Mouse (Mus musculus) stomach, embryonic 15.5 days (tissue): ENCODE data around the gene E130114P18Rik. TPM values are rescaled to one million over a fixed set of nuclear protein-coding genes. Genes with fewer than 3 reads are reported as not detected.

ENCODE experiments used
- ATAC-seq: fragments of 200-750 bp; cut with Nextera tagmentation; 2 replicates; pipeline ENCODE4 v1.8.0; 2017; ENCODE audit warnings: low read depth, moderate number of reproducible peaks, moderate TSS enrichment; ENCODE audit not compliant: insufficient read depth, low FRiP score
- H3K27ac ChIP-seq: fragments of 300-500 bp; sonication (generic); 2 replicates; pipeline ENCODE4 v1.5.1; 2015; ENCODE audit warnings: mild to moderate bottlenecking, inconsistent platforms
- H3K27me3 ChIP-seq: fragments of 300-500 bp; sonication (generic); replicated peaks from 2 replicates; pipeline ENCODE4 v1.6.1; 2015; ENCODE audit warnings: inconsistent platforms
- H3K36me3 ChIP-seq: fragments of 300-500 bp; sonication (generic); 2 replicates; pipeline ENCODE4 v1.6.1; 2015; ENCODE audit warnings: inconsistent platforms
- H3K4me1 ChIP-seq: fragments of 300-500 bp; sonication (generic); 2 replicates; pipeline ENCODE4 v1.6.1; 2015; ENCODE audit warnings: inconsistent platforms
- H3K4me2 ChIP-seq: fragments of 300-500 bp; sonication (generic); 2 replicates; pipeline ENCODE4 v1.6.1; 2015; ENCODE audit warnings: mild to moderate bottlenecking, inconsistent platforms
- H3K4me3 ChIP-seq: fragments of 300-500 bp; sonication (generic); replicated peaks from 2 replicates; pipeline ENCODE4 v1.5.1; 2015; ENCODE audit warnings: inconsistent platforms
- H3K9ac ChIP-seq: fragments of 300-500 bp; sonication (generic); 2 replicates; pipeline ENCODE4 v1.6.1; 2015; ENCODE audit warnings: inconsistent platforms
- H3K9me3 ChIP-seq: fragments of 300-500 bp; sonication (generic); 2 replicates; pipeline ENCODE4 v1.6.1; 2016; ENCODE audit warnings: inconsistent platforms
- WGBS: fragments of 180-500 bp; shearing (Covaris S2); methylation state at CpG from one replicate; pipeline ENCODE4 v1.1.7; 2015; 5-methylcytosine and 5-hydroxymethylcytosine counted together
- polyA plus RNA-seq: library from polyadenylated mRNA; unstranded; fragments of >200 nt; fragmentation: Nextera tagmentation; extraction: Ambion mirVana; gene quantifications from 2 replicates; pipeline ENCODE4 v1.2.1, GENCODE M21; 2015

Gene E130114P18Rik
- polyA plus RNA-seq, 1 experiment from 2014 or later = 2.9 TPM

- Histone ChIP-seq H3K9ac (no peak overlapping the region), H3K4me3 (peak overlapping the region; percentile 55; the same call in 1 of the 2 replicates), H3K9me3 (no peaks in the 10 kb centered on the region), H3K27me3 (0 out of 2 replicates have a peak, but pooled peaks cover 5% of the 10 kb centered on the region), H3K27ac (no peak overlapping the region), H3K36me3 (no peaks in the 10 kb centered on the region), H3K4me1 (0 out of 2 replicates have a peak, but pooled peaks cover 7% of the 10 kb centered on the region), H3K4me2 (peak overlapping the region; percentile 77; the same call in 1 of the 2 replicates)
- no peak for ATAC-seq
- WGBS = 66% methylated on average over 3 of the region's 3 CpGs
Observed at GRCm38 (mm10) chr4:97758661-97759060, 19.2 kb downstream of the E130114P18Rik start.

DNA sequence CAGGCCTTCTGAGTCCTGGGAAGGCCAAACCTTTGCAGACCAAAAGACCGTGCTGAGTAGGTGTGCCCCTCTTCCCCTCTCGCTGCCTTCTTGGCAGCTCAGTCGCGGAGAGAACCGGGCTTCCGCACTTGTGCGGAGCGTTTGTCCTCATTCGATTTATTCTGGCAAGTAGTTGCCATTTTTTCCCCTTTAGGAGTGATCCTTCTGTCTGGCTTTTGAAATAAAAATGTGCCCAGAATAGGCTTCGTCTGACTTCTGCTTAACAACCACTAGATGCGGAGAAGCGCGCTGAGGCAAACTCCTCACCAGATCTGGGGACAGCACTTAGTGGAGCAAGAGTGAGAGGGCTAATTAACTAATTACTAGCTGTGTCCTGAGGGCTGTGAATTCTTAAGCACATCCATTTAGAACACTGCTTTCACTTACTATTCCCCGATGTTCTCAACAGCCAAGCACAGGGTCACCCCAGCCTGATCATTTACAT is 19.9 kb downstream of the E130114P18Rik start:
- Histone ChIP-seq H3K27me3 (0 out of 2 replicates have a peak, but pooled peaks cover 5% of the 10 kb centered on the region), H3K9me3 (no peaks in the 10 kb centered on the region), H3K27ac (peak overlapping the region; percentile 82), H3K36me3 (no peaks in the 10 kb centered on the region), H3K4me3 (peak overlapping the region; percentile 55), H3K4me2 (peak overlapping the region; percentile 77), H3K9ac (peak overlapping the region; percentile 48), H3K4me1 (0 out of 2 replicates have a peak, but pooled peaks cover 7% of the 10 kb centered on the region)
- ATAC-seq = no peak
- WGBS = 2% methylated on average over 14 of the region's 14 CpGs

DNA sequence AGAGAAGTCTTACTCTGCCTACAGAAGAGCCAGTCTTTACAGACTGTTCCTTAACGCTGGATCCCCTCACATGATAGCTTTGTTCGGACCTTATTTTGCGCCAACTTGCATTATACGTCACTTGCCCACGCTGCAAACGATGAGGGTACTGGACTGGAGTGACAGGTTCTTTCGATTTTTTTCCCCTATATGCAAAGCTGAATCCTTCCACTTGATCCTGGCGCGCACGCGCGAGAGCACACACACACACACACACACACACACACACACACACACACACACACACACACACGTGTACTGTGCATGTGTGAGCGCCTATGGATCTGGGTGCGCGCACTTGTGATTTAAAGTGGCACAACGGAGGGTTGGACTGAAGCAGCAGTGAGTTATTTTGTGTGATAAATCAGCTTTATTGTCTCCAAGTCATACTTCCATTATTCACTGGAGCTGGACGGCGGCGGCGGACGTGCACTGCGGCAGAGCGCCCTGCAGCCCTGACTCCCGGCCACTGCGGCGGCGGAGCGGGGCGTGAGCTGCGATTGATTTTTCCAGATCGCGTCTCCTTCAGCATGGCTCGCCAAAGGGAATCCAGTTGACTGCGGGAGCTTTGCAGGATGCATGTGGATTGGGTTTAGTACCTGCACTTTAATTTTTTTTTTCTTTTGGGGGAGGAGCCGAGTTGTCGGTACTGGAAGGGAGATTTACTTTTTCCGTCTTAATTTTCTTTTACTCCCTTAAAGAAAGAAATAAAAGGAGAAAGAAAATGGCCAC is 20.5 kb downstream of the E130114P18Rik start:
- H3K4me1 ChIP-seq = 0 out of 2 replicates have a peak, but pooled peaks cover 7% of the 10 kb centered on the region
- H3K9me3 ChIP-seq = no peaks in the 10 kb centered on the region
- under 1% methylated on average over 38 of the region's 38 CpGs for WGBS
- H3K36me3 ChIP-seq = no peaks in the 10 kb centered on the region
- peak overlapping the region; percentile 48 for H3K9ac ChIP-seq
- H3K4me2 ChIP-seq = peak overlapping the region; percentile 77
- H3K4me3 ChIP-seq = peak overlapping the region; percentile 55
- H3K27me3 ChIP-seq = 0 out of 2 replicates have a peak, but pooled peaks cover 5% of the 10 kb centered on the region
- H3K27ac ChIP-seq = peak overlapping the region; percentile 82
- ATAC-seq = peak; percentile 80

DNA sequence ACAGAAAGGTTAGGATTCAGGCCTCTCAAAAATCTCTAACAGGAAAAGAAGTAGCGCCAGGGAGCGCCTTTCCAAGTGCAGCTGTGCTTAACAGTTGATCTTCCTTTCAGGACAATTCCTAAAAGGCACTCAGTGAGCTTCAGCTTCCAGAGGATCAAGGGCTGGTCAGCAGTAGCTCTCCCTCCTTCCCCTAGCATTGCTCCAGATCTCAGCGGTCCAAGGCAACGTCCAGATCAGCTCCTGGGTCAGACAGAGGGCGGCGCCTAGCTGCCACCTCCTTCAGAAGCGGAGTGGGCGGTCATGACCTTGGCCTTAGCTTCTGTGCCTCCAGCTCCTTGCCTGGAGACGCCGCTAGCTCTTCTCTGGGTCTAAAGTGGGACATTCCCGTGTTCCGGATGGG is 23.6 kb downstream of the E130114P18Rik start:
- H3K4me1 ChIP-seq = 0 out of 2 replicates have a peak, but pooled peaks cover 12% of the 10 kb centered on the region
- no peak overlapping the region for H3K4me3 ChIP-seq
- H3K4me2 ChIP-seq = no peak overlapping the region
- H3K27me3 ChIP-seq = 0 out of 2 replicates have a peak, but pooled peaks cover 5% of the 10 kb centered on the region
- no peak overlapping the region for H3K9ac ChIP-seq
- H3K36me3 ChIP-seq = no peaks in the 10 kb centered on the region
- 43% methylated on average over 12 of the region's 12 CpGs for WGBS
- no peak for ATAC-seq
- H3K27ac ChIP-seq = no peak overlapping the region
- H3K9me3 ChIP-seq = no peaks in the 10 kb centered on the region

DNA sequence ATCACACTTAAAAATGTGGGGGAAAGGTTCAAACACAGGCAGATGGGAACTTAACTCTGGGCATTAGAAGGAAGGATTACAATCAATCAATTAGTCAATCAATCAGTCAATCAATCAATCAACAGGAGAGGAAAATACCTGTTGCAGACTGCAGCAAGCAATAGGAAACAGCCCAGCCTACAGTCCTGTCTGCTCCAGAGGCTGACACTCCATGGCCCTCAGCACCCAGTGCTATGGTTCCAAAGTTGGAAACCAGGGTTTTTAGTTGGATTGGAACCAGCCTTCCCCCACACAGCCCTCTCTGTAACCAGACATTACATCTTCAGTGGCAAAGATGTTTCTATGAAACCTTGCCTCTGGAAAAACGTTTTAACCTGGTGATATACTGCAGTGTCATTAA is 24.4 kb downstream of the E130114P18Rik start:
- Histone ChIP-seq H3K4me2 (no peak overlapping the region), H3K4me3 (no peak overlapping the region), H3K9me3 (no peaks in the 10 kb centered on the region), H3K36me3 (no peaks in the 10 kb centered on the region), H3K27ac (no peak overlapping the region), H3K9ac (no peak overlapping the region), H3K4me1 (0 out of 2 replicates have a peak, but pooled peaks cover 10% of the 10 kb centered on the region), H3K27me3 (0 out of 2 replicates have a peak, but pooled peaks cover 5% of the 10 kb centered on the region)
- 37% methylated on average over 1 of the region's 1 CpGs for WGBS
- no peak for ATAC-seq

DNA sequence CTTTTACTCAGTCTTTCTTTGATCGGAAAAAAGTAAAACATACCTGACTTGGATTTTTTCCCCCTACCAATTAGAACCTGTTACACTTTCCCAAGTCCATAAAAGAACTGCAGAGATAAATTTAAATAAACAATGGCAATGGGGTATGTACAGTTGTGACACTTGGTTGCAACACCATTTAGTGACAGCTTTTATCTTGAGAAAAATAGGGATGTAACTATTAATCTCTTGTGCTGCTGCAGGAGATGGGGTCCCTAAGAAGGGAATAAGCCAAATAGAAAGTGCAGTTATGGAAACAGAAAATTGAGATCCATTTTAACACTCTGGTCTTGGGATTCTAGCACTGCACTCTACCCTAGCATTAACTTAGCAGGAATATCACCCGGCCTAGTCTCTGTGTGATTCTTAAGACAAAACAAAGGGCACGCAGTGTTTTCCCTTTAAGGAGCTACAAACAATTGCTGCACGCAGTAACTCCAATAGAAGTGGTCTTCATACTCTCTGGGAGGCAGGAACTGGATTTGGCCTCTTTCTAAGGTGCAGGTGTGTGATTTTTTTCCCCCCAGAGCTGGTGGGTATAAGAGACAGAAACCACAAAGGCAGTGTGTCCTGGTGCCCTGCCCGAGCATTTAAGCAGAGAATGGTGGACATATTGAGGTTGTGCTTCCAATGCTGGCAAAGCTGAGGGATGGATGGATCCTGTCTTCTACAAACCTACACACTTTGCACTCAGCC is 25.4 kb downstream of the E130114P18Rik start:
- Histone ChIP-seq H3K27me3 (0 out of 2 replicates have a peak, but pooled peaks cover 5% of the 10 kb centered on the region), H3K27ac (peak overlapping the region; percentile 82; the same call in 1 of the 2 replicates)

GRCm38 (mm10) chr4:97751483-97752251 is 26.2 kb downstream of the E130114P18Rik start:
- peak; percentile 65 for ATAC-seq

More for the DNA sequence above, 25.4 kb downstream of the E130114P18Rik start:
- H3K9me3 ChIP-seq = no peaks in the 10 kb centered on the region
- H3K9ac ChIP-seq = no peak overlapping the region
- peak overlapping the region; percentile 48 for H3K4me3 ChIP-seq
- H3K4me1 ChIP-seq = 0 out of 2 replicates have a peak, but pooled peaks cover 10% of the 10 kb centered on the region
- no peaks in the 10 kb centered on the region for H3K36me3 ChIP-seq
- ATAC-seq = no peak
- peak overlapping the region; percentile 82 for H3K4me2 ChIP-seq
- 47% methylated on average over 5 of the region's 5 CpGs for WGBS

GRCm38 (mm10) chr4:97751030-97751482 is 26.8 kb downstream of the E130114P18Rik start:
- peak overlapping the region; percentile 82 for H3K27ac ChIP-seq
- H3K36me3 ChIP-seq = no peaks in the 10 kb centered on the region
- ATAC-seq = peak; percentile 79
- peak overlapping the region; percentile 33; the same call in 1 of the 2 replicates for H3K9ac ChIP-seq
- peak overlapping the region; percentile 48 for H3K4me3 ChIP-seq
- WGBS = under 1% methylated on average over 20 of the region's 20 CpGs
- no peaks in the 10 kb centered on the region for H3K9me3 ChIP-seq
- H3K27me3 ChIP-seq = 0 out of 2 replicates have a peak, but pooled peaks cover 5% of the 10 kb centered on the region
- H3K4me1 ChIP-seq = 0 out of 2 replicates have a peak, but pooled peaks cover 10% of the 10 kb centered on the region
- peak overlapping the region; percentile 82 for H3K4me2 ChIP-seq

More at GRCm38 (mm10) chr4:97751483-97752251, 26.2 kb downstream of the E130114P18Rik start:
- peak overlapping the region; percentile 33 for H3K9ac ChIP-seq
- H3K9me3 ChIP-seq = no peaks in the 10 kb centered on the region
- peak overlapping the region; percentile 48 for H3K4me3 ChIP-seq
- peak overlapping the region; percentile 82 for H3K4me2 ChIP-seq
- no peaks in the 10 kb centered on the region for H3K36me3 ChIP-seq
- peak overlapping the region; percentile 82 for H3K27ac ChIP-seq
- 0 out of 2 replicates have a peak, but pooled peaks cover 10% of the 10 kb centered on the region for H3K4me1 ChIP-seq
- under 1% methylated on average over 40 of the region's 40 CpGs for WGBS
- H3K27me3 ChIP-seq = 0 out of 2 replicates have a peak, but pooled peaks cover 5% of the 10 kb centered on the region

- Histone ChIP-seq H3K4me1 (peaks cover 13% of the 10 kb centered on the region; the same call in 1 of the 2 replicates), H3K9me3 (no peaks in the 10 kb centered on the region), H3K9ac (no peak overlapping the region), H3K4me2 (no peak overlapping the region; the same call in 1 of the 2 replicates), H3K27me3 (0 out of 2 replicates have a peak, but pooled peaks cover 3% of the 10 kb centered on the region), H3K27ac (no peak overlapping the region), H3K36me3 (no peaks in the 10 kb centered on the region), H3K4me3 (no peak overlapping the region)
- WGBS = 46% methylated on average over 4 of the region's 4 CpGs
- no peak for ATAC-seq
Observed at GRCm38 (mm10) chr4:97750401-97750800, 27.5 kb downstream of the E130114P18Rik start.

DNA sequence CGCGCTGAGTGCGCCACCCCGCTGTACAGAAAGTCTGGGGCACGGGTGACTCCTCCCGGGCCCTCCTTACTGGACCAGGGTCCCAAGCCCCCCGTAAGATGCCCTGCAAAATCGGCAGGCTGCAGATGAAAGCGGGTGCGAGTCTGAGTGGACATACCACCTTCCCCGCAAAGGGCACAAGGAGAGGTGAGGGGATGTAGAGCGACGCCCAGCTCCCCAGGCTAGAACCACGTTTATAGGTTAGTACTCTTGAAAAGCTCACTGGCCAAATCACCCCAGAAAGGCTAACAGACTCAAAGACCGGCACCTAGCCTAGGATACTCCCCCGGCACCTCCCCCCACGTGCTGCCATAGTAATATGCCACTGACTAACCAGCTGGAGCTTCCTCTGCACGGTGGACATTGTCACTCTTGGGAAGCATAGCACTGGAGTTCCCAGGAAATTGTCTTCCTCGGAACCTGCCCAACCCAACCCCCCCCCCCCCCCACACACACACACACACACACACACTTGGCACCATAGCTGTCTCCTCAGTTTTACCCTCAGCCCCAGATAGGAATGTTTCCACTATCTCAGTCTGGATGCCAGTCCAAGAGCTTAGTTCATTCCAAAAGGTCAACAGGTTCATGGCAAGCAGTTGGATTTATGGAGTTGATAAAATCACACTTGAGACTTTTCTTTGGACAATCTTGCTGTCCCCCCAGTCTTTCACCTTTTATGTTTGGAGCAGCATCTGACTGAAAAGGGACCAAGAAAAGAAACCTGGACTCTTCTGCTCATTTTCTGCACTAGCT is 31.6 kb downstream of the E130114P18Rik start:
- no peak for ATAC-seq
- H3K27ac ChIP-seq = no peak overlapping the region
- no peaks in the 10 kb centered on the region for H3K9me3 ChIP-seq
- no peaks in the 10 kb centered on the region for H3K36me3 ChIP-seq
- peak overlapping the region; percentile 79 for H3K4me2 ChIP-seq
- peak overlapping the region; percentile 40 for H3K4me3 ChIP-seq
- no peaks in the 10 kb centered on the region for H3K27me3 ChIP-seq
- no peak overlapping the region for H3K9ac ChIP-seq
- peaks cover 8% of the 10 kb centered on the region; the same call in 1 of the 2 replicates for H3K4me1 ChIP-seq
- 9% methylated on average over 19 of the region's 19 CpGs for WGBS
